Mouse (Mus musculus) left cerebral cortex, adult 8-10 months (tissue): ENCODE measurements around the gene Rbfox3. TPM values are rescaled to one million over a fixed set of nuclear protein-coding genes. Genes with fewer than 3 reads are reported as not detected.

Experiments used
- DNase-seq, 2 experiments: peaks; one replicate each; pipeline ENCODE4 v3.0.0; 2022; ENCODE audit warnings: low spot score in 2 of 2
- total RNA-seq, 4 experiments: library from RNA; stranded (reverse); gene quantifications; 2 replicates each; pipeline ENCODE4 v1.2.4; 2022

Rbfox3 gene
- 100 to 1,000 TPM; 295 to 336 (median 323) TPM for total RNA-seq

DNA sequence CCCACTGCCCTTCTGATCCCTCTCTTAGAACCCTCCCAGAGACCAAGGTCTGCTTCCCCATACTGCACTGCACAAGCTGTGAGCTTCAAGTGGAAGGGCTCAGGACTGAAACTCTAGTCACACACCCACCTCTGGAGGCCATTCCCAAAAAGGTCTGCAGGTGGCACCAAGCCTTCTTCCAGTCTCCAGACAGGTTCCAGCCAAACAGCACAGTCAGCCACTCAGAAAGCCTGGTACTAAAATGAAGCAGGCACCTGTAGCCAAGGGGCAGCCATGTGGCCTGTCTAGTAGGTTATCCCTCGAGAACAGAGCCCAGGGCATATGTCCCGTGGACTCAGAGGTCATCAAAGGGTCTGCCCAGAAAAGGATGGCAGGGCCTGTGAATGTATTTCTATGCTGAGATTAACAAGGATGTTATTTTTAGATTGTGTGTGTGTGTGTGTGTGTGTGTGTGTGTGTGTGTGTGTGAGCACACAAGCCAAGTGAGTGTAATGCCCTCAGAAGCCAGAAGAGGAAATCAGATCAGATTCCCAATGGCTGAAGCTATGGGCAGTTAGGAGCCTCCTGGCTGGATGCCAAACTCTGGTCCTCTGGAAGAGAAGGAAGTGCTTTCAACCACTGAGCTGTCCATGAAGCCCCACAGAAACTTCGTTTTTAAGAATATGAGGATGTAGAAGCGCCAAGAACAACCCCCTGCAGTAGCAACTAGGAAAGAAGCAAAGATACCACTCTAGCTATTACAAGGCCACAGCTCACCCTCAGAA, at the start of gene Rbfox3:
Gene Rbfox3 (minus strand): TSS at position 291 of the 764 bp plus-strand sequence.
- no peak for DNase-seq

DNA sequence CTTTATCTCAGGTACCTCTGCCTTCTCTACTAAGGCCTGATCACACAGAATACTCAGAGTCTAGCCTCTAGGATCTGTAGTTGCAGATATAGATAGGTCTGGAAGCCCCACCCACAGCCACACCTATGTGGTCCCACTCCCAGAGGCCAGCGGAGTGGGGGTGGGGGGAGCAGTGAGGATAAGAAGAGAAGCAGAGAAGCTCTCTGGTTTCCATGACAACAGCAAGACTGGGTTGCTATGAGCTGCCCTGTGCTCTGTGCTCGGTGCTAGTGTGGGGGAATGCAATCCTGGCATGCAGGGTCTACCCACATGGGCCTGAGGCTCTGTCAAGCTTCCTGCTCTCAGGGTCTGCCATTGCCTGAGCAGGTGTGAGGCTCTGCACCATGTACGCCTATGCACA, 49.3 kb upstream of the Rbfox3 start:
- peak in 1 of 2 experiments; percentile 50 for DNase-seq

DNA sequence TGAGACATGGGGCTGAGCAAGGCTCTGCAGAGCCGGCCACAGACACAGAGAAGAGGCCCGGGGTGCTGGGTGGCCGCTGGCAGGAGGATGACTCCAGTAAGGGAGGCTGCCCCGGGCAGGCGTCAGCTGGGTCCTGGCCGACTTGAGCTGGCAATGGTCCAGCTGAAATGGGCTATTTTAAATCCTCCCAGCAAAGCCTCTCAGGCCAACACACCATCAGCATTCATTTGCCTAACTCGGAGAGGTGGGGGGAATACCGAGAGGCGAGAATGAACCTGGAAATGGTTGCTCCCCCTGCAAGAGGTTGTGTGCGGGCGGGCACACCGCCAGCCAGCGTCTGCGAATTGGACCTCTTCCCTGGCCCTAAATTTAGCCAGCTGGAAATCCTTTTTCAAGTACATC, 45.7 kb upstream of the Rbfox3 start:
- DNase-seq = peak; percentile 39 to 66

DNA sequence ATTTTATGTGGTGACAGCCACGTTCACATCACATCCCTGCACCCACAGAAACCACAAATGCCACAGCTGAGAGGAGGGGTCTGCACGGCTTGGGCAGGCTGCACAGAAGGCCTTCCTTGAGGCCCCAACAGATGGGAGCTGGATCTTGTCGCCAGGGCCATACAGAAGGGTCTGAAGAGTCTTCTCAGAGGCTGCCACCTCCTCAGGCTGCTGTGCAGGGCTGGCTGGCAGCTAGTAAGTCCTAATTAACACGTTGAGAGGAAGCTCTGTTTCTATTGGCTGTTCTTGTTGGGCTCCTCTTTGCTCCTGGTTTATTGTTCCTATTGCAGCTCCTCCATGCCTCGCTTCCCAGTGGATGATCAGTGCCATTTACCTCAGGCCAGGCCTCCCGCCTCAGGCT, 43.6 kb upstream of the Rbfox3 start:
- no peak for DNase-seq

DNA sequence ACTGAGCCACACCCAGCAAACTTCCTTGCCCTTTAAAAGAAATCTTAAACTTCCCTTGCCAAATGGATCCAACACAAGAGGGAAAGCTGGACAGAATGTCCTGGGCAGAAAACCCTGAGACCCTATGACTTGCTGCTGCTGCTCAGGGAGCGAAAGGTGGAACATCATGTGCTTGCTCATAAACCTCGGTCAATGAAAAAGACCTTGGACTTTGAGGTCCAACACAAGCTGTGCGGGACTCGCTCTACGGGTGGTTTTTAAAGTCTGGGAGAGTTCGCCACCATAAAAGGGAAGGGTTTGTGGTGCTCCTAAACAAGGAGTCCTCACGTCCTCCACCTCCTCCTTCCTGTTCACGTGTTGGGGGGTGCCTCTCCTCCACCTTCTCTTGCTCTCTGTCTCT, 34.5 kb upstream of the Rbfox3 start:
- no peak for DNase-seq

DNA sequence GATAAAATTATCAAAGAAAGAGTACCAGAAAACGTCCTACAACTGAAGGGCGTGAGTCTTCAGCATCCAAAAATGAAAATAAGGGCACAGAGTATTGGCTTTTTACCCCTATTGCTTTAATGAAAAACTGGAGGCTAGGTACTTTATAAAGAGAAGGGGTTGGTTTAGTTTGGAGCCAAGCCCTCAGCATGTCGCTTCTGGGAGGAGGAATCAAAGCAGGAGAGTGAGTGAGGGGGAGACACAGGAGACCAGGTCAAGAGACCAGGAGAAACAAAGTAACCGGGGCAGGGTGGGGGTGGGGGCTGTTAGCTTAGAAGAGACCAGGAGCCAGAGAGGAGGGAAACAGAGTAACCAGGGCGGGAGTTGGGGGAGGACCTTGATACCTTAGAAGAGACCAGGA, 29.9 kb upstream of the Rbfox3 start:
- no peak for DNase-seq

DNA sequence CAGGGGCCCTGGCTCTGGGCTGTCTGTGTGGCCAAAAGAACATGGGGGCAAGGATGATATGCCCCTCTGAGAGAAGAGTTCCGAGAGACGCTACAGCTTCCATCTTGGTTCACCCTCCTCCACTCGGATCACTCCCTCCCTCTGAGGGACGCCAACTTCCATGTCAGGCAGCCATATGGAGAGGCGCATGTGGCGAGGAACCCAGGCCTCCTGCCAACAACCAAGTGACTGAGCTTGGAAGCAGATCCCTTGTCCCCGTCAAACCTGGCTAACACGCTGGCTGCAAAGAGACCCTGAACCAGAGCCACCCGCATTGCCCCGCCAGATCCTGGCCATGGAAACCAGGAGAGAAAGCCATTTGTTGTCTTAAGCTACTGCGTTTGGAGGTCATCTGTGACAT, 29.1 kb upstream of the Rbfox3 start:
- DNase-seq = peak in 1 of 2 experiments; percentile 56

DNA sequence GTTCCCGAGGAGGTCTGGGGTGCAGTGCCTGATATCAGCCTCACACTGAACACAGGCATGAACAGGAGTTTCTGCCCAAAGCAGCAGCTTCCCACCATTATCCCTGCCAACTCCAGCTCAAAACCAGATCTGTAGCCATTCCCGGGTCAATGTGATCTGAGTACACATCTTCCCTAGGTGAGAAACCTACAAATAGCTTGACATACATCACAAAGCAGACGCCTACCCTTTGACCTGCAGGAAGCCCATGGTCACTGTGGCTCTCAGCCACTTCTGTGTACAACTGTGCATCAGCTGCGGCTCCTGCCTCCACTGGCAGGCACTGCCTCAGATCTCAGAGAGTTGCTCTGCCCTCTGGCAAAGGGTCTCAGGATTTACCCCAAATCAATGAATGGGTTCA, 28.3 kb upstream of the Rbfox3 start:
- no peak for DNase-seq

DNA sequence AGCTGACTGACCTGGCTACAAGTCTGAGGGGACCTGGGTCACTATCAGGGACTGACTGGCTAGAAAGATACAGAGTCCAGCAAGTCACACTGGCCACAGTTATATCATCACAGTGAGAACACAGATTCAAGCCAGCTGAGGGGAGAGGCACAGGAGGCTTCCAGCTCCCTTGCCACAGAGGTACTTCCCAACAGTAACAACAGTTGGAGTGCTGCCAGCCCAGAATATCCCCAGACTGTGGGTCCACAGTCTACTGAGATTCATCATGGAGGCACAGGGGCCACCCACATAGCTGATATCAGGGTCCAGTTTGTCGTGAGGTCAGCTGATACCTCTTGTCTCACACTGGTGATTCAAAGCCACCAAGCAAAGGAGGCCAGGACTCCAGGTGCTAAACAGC, 23.5 kb upstream of the Rbfox3 start:
- no peak for DNase-seq

DNA sequence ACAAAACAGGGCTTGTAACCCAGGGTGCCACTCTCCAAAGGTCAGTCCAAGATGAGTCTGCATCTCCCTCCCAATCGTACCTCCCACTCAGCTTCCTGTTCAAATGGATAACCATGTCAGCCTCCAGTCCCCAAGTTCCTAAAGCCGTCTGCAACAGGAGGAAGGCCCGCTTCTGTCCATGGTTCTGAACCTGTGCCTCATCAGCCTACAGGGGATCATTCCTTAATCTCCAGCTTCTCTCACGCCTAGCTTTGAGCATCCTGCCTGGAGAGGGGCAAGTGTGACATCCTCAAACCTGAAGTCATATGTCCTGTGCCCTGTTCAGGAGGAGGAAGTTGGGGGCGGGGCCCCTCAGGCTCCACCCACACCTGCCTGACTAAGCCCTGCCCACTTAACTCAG, 15.7 kb upstream of the Rbfox3 start:
- no peak for DNase-seq

DNA sequence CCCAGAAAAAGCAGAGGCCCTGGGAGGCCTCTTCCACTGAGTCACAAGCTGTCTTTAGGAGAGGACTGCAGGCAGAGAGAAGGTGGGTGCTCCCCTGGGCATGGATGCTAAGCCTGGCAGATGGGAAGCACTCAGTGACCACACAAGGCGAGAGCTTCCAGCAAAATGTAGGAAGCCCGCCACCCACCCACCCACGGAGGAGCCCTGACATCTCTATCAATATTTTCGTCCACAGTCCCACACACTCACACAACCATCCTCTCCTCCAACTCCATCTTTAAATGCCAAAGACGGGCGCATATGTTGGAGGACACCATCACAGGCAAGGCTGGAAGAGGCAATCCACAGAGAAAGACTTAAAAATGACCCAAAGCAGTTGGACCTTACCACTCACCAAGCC, 10.5 kb upstream of the Rbfox3 start:
- peak in 1 of 2 experiments; percentile 42 for DNase-seq

DNA sequence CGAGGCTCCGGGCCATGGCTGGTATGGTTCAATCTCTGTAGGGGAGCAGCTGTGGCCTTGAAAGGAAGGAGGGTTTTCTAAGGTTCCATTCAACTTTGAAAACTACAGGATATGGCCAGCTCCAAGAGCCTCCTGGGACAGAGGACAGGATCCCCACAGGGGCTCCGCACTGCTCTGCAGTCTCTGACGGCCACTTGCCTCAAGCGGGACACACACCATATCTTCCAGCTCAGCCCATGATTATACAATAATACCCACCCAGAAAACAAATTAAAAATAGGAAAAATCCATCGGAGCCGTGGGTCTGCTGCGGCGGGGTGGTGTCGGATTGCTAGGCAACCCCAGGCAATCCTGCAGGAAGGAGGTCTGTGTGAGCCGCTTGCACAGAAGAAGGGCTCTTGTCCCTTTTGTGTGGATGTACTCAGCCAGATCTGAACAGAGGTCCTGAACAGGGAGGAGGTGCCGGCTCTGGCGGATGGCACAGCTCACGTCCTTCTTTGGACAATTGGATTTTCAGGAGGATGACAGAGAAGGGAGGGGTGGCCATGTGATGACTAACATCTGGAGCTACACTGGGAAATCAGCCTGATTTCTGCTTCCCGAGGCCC, 5.1 kb upstream of the Rbfox3 start:
- DNase-seq = no peak

DNA sequence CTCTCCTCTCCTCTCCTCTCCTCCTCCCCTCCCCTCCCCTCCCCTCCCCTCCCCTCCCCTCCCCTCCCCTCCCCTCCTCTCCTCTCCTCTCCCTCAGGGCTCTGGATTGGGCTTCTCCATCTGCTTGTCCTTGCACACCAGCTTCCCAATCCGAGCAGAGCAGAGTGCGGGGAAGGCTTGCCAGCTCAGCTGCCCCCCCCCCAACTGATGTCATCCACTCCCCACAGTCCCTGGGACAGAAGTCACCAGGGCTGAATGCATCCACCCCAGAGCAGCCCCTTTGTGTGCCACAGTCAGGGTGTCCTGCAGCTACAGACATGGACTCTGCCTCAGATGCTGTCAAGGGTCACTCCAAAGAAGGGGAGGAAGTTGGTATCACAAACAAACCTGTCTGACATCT, 4.5 kb upstream of the Rbfox3 start:
- no peak for DNase-seq

DNA sequence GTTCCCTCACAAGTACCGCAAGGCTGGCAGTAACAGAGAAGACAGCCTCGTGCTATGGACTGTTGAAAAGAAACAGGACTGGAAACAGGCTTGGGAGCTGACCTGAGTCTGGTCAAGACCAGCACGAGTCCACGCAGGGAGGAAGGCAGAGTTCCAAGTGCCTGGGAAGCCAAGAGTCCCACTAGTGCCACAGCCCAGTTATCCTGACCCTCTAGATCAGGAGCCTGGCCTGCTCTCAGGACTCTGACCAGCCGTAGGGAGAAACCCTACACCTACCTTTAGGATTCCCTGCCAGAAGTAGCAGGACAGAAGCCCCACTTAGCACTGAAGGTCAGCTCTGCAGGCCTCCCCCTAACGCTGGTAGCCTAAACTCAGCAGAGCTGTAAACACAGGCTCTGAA, 1.3 kb upstream of the Rbfox3 start:
- no peak for DNase-seq

DNA sequence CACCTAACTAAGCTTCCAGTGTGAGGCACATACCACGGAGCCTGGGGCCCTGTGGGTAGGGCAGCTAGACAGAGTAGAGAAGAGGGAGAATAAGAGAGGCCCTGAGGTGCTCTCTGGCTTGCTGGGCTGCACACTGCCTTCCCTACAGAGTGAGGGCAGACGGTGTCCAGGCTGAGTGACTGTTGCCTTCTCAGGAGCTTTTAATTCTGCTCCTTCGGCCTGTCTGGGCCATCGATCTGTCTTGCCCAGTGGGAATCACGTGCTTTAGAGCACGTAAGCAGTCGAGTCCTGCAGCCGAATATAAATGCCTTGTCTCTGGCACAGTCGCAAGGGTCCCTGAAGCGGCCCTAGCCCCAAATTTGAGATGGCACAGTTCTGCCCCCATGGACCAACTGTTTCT, 641 bp downstream of the Rbfox3 start:
- no peak for DNase-seq

DNA sequence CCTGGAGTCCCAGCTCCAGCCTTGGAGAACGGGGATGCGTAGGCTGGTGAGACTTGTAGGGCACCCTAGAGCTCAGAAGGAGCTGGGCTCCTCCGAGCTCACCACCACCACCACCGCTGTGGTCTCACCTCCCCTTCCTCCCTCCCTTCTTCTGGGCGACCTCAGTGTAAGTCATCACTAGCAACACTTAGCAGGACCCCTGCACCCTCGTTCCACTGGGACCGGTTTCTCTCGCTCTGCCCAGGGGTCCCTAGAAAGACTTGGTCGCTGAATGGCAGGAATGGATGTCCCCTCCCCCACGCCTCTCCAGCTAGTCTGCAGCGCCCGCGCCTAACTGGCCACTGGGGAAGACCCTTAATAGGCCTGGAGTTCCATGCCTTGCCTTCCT, 1.6 kb downstream of the Rbfox3 start:
- no peak for DNase-seq

DNA sequence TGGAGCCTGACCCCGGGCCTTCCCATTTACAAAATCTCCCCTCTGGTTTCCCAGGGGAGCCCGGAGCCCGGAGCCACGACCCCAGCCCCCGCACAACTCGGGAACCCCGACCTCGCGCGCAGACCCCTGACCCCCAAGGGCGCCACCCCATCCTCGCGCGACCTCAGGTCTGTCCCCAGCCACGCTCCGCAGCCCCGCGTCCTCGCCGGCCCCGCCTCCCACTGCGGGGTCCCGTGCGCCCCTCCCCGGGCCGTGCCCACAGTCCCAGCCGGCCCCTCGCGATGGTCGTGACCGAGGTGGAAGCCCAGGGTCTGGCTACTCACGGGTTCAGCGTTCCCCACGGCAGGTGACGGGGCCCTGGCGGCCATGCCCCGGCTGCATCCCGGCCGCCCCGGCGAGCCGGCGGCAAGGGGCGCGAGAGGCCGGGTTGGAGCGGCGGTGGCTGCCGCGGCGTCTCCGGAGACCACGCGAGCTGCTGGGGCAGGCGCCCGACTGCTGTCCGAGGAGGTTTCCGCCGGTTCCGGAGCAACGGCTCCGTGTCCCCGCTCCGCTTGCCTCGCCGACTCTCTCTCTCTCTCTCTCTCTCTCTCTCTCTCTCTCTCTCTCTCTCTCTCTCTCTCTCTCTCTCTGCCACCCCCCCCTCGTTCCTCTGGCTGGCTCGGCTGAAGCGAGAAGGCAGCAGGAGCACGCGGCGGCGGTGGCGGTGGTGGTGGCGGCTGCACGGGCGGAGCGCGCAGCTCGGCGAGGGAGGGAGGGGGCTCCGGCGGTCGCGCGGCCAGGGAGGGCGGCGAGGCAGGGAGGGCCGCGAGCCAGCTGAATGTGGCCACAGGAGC, 2.2 kb downstream of the Rbfox3 start:
- DNase-seq = no peak

DNA sequence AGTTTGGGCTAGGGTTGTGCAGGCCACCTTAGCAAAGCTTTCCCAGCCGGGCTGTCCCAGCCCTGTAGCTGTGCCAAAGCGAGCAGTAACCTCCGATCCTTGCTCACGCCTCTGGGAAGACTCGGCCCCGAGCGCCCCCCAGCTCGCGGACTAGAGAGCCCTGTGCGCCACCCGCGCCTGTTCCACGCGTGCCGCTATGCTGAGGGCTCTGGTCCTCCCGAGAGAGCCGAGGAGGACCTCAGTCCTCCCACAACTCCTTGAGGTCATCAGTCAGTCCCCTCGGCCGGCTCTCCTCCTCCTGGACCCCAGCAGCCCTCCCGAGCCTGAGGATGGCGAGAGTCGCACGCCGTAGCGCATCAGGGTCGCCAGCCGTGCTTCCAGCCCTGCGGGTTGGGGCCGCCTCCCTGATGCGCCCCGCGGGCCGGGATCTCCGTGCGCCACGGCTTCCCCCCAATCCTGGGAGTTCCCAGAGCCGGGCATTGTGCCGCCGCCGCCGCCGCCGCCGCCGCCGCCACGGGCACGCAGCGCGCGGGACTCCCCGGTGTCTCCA, 2.9 kb downstream of the Rbfox3 start:
- DNase-seq = no peak

DNA sequence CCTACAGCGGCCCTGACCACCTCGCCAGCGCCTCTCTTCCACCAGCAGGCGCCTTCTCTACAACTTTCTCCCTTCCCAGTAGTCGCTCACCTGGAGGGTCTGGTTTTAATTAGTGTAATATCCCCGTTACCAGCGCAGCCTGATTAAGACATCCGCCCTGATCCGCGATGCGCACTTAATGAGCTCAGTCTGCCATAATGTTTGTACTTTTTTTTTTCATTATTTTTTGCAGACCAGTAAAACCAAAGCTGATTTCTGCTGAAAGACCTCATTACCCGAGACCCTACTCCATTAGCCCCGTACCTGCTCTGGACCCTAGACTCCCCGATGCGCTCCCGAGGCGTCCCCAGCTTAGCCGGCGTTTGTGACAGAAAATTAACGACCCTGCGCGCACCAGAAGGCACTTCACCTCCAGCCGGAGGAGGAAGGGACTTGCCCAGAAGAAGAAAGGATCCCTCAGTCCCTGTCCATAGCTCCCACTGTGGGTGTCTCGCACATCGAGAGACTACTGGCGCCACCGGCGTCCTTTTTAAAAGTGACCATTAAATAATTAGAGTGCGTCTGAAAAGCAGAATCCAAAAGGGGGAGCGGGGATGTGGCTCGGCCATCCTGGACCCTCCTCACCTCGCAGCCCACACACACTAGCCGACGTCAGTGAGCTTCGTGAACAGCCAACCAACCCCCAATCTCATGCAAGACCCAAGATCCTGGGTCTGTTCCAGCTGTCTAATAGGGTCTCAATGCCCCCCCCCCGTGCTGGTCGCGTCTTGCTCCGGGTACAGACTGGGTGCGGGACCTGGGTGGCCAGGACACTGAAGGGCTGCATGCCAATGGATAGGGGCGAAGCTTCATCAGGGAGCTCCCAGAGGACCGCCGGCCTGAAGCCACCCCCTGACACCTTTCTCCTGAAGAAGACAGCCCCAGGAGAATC, 3.7 kb downstream of the Rbfox3 start:
- DNase-seq = no peak

DNA sequence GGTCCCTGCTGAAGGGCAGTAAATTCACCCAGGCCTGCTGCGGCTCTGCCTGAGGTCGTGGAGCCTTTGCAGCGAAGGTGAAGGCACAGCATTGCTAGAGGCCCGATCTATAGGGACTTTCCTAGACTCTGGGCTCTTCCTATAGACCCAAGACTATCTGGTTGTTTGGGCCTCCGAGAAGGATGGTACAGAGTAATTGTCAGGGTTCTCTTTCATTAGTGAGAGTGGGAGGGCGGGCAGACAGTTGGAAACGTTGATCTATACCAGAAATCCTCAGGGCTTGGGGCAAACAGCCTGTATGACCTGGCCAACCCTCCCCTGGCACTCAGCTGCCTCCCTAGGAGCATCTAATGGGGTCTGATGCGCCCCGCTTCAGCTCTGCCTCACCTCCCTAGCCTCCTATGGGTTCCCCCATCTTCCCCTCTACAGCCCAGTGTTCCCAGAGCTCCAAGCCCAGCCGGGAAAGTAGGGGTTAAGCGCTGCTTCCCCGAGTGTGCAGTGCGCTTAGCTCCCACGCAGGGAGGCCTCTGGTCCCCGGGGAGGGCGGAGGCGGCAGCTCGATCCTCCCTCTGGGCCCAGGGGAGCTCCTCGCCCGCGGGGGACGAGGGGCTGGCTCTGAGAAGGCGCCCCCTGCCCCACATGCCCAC, 4.5 kb downstream of the Rbfox3 start:
- no peak for DNase-seq
